Mouse (Mus musculus) ovary, postnatal 10 days (tissue): Measurements from ENCODE around the gene Pcp2.

Source experiments
- DNase-seq: peaks from one replicate; pipeline ENCODE4 v3.0.0; 2022; ENCODE audit warnings: low spot score

Gene Pcp2

DNA sequence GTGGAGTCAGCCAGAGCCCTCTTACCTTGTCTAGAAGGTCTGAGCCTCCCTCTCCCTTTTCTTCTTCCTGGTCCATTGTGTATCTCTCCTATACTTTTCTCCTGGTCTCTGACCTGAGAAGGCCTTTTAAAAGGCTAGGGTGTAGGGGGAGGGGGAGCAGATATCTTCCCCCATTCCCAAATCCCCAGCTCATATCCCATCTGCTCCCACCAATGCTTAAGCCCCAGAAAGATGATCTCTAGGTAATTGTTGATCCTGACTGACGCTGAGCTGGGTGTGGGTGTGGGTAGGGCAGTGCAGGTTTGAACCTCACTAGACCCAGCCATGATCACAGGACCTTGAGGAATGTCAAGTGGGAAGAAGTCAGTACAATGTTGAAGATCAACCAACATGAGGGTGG lies at the start of gene Pcp2:
Gene Pcp2 (minus strand): TSS at position 101 of the 400 bp plus-strand sequence.
- no peak for DNase-seq

GRCm38 (mm10) chr8:3674671-3675070 lies 49.3 kb upstream of the Pcp2 start:
- DNase-seq: no peak

GRCm38 (mm10) chr8:3671980-3672491 lies 46.7 kb upstream of the Pcp2 start, which contains the start of gene Fcor:
Gene Fcor (minus strand): TSS chr8:3672362.
- DNase-seq: peak; percentile 63

GRCm38 (mm10) chr8:3670388-3670787 lies 45.0 kb upstream of the Pcp2 start:
- DNase-seq: no peak

DNA sequence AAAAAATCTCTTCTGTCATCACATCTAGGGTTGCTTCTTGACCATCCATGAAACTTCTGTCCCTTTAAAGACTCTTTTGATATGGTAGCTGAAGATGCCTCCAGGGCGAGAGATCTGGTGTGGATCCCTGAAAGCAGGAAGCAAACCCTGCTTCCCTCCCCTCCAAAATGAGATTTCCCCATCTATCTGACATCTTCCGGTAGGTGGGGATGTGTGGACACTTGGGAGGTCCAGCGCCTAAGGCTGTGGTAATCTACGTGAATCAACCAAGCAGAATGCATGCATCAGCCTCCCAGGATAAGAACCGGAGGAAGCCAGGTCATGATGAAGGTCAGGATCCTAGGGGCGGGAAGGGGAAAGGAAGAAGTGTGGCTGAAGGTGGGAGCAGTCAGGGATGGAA lies 40.2 kb upstream of the Pcp2 start, which contains the start of gene Mcemp1:
Gene Mcemp1 (plus strand): TSS at position 248 of the 400 bp plus-strand sequence.
- no peak for DNase-seq

GRCm38 (mm10) chr8:3664405-3664804 lies 39.1 kb upstream of the Pcp2 start:
- DNase-seq: no peak

DNA sequence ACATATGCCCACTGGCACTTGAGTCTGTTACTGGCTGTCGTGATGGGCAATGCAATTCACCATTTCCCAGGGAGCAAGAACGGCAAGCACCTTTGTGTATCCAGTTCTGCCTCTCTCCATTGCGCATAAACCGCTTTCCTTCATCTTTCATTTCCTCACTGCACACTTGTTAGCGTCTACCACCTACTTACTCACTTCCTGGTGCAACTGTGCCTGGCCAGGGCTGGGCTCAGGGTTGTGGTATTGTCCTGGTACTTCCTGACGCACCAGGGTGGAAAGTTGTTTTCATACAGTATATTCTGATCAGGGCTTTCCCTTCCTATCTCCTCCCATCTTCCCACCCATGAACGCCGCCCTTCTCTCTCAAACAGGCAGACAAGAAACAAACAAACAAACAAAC lies 35.5 kb upstream of the Pcp2 start:
- DNase-seq: no peak

DNA sequence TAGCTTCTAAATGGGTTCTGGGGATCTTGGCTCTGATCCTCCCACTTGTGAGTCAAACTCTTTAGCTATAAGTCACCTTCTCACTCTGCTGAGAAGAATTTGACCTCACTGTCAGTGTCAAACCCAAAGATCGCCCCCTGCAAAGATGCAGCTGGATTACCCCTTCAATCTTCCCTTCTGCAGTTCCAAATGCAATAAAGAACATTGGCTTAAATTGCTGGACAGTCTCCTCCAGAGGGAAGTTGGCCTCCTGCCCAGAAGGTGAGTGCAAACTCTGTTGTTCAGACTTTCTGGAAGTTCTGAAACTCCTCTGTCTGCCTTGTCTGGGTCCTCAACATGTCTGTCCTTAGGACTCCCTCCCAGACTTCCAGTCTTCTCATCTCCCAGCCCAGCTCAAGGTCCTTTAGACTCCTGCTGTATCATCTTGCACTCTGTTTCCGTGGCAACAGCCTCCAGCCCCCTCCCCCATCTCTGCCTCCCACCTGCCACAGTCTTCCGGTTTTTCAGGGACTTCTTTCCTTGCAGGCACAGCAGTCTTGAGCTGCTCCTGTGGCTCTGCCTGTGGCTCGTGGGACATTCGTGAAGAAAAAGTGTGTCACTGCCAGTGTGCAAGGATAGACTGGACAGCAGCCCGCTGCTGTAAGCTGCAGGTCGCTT lies 31.5 kb upstream of the Pcp2 start:
- DNase-seq: no peak

DNA sequence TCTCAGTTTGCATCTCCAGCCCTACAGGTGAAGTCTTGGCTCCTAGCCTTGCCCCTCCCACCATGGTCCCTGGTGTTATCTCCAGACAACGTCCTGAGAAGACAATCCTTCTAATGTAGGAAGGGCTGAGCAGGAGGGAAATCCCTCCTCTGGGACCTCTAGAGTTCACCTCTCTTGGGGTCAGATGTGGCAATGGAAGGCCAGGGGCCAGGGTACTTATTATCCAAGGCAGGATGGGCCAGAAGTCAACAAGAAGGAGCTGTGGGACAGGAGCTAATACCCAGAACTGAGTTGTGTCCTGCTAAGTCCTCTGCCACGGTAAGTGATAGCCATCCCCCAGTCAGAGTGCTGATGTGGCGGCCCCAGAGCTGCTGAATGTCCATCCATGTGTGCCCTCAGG lies 30.2 kb upstream of the Pcp2 start, which contains the start of gene Retn:
Gene Retn (plus strand): TSS at position 245 of the 400 bp plus-strand sequence.
- DNase-seq: no peak

GRCm38 (mm10) chr8:3654726-3655508 lies 29.6 kb upstream of the Pcp2 start:
- no peak for DNase-seq

- DNase-seq: no peak
These were observed 27.5 kb upstream of the Pcp2 start for GRCm38 (mm10) chr8:3652845-3653244.

- DNase-seq: no peak
These were observed 23.6 kb upstream of the Pcp2 start for GRCm38 (mm10) chr8:3648990-3649389.

DNA sequence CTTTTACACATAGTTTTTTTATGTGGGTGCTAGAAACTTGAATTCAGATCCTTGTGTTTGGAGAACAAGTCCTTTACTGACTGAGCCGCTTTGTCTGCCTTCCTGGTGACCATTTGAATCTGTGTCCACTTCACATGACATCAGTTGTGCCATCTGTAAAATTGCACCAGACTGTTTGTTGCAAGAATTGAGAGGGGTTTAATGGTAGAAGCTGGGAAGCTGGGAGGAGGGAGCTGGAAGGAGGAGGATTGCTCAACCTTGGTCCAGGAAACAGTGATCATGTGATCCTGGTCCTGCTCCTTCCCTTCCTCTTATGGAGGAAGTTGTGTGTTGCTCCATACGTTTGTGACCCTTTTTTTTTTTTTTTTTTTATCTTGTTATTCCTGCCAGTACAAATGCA lies 22.9 kb upstream of the Pcp2 start:
- no peak for DNase-seq

- no peak for DNase-seq
These were observed 22.2 kb upstream of the Pcp2 start for GRCm38 (mm10) chr8:3647561-3647960.

DNA sequence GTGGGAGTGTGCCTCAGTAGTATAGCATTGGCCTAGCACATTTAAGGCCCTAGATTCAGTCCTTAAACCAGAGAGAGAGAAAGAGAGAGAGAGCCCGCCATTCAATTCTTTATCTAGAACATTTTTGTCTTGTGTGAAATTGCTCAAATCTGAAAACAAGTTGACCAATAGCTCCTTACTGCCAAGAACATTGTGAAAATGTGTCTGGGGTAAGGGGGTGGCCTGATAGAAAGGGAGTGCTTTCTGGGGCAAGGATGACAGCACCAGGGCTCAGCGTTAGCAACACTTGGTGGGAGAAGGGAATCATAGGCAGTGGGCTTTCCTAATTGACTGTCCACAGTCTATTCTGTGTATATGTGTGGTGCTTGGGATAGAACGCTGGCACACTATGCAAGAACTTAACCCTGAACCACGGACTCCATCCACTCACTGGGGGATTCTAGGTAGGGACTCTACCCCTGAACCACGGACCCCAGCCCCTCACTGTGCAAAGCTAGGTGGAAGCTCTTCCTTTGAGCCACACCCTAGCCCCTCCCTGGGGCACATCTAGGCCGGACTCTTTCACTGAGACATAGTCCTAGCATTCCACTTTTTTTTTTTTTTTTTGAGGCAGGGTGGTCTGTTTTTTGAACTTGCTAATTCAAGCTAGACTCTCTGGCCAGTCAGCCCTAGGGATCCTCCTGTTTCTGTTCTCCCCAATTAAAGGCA lies 21.6 kb upstream of the Pcp2 start:
- no peak for DNase-seq

- no peak for DNase-seq
These were observed 20.5 kb upstream of the Pcp2 start for GRCm38 (mm10) chr8:3645804-3646203.

- no peak for DNase-seq
These were observed 6.1 kb upstream of the Pcp2 start for GRCm38 (mm10) chr8:3631478-3631875.

GRCm38 (mm10) chr8:3630647-3631477 lies 5.5 kb upstream of the Pcp2 start, which contains the start of gene Stxbp2:
Gene Stxbp2 (plus strand): TSS chr8:3630955.
- DNase-seq: no peak

DNA sequence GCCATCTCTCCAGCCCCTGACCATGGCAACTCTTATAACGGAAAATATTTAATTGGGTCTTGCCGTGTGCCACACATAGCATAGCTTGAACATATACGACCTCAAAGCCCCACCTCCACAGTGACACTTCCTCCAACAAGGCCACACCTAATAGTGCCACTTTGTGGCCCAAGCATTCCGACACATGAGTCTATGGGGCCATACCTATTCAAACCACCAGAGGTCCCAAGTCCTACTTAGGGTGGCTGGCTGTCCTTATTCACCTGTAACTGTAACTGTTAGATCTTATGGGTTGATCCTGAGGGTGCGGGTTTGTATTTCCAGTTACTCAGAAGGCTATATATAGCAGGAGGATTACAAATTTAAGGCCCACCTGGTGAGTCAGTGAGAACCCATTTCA lies 2.7 kb upstream of the Pcp2 start:
- no peak for DNase-seq

DNA sequence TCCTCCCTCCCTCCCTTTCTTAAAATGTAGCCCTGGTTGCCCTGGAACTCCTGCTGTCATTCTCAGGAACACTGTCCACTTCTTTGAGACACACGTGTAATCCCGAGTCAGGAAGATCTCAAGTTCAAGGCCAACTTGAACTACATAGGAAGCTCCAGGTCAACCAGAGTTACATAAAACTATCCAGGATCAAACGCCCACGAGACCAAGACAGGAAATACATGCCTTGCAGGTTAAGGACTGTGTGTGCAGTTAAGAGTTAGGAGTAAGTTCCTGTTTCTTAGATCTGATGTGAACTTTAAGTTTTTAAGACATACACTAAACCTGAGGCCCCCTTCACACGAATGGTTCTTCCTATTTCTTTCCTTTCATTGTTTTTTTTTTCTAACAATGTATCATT lies 1.6 kb upstream of the Pcp2 start:
- no peak for DNase-seq

DNA sequence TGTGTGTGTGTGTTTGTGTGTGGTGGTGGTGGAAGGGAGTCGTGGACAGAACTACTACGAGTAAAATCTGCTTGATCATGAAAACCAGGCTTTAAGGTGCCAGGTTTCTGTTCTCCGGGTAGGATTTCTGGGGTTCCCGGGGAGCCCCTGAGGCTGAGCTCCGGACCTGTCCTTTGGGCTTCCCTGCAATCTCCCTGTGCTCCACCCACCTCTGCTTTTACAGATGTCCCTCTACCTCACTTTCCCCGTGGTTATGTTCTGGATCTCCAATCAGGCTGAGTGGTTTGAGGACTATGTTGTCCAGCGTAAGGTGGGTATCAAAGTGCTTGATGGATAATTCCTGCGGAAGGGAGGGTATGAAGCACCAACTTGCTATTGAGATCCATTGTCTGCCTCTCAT lies 3.2 kb downstream of the Pcp2 start:
- DNase-seq: no peak
